ENCODE assay signal across 14 mouse cellular contexts in genomic region chr14:103434218-103434617, GRCm38 (mm10).
DNase-seq lines count a peak whose midpoint lies in the region; ATAC-seq lines count a peak whose summit lies in the region.
"Had no signal": no experiment of that assay in that cellular context is flagged by ENCODE, and none has a peak within 500 bp of the region (broad histone marks: within the 10 kb centered on the region; RNA-seq: fewer than 3 reads in every experiment).

No protein-coding gene starts in this region.

- peak; percentile 31 for DNase-seq in adrenal gland, postnatal 10 days
- no peak for DNase-seq in adrenal gland, adult 8-10 months
- peak; percentile 14 for DNase-seq in heart, postnatal 4 days
- no peak for DNase-seq in heart, postnatal 36 days
- peak; percentile 5 for DNase-seq in 3T3-L1 (ENCODE audit: low read depth, low spot score)
- DNase-seq in gastrocnemius, postnatal 10 days, result peak; percentile 31
- no peak for DNase-seq in yolk sac, embryonic 10.5 days (ENCODE audit: low spot score)
- DNase-seq: cerebellum, postnatal 36 days; lung, adult 2 months; lung, postnatal 4 days; retina, postnatal 1 day had no signal

- intact Hi-C loops in heart, postnatal 36 days (cut with DNase I), result no loop called here

- no peak for ATAC-seq in frontal cortex, adult (ENCODE audit: low TSS enrichment)
- ATAC-seq: intestine, embryonic 15.5 days; Patski had no signal

Comparison
In these comparisons a context has a peak if more than half of its experiments do, and no peak if none do; other contexts are left out.
1. DNase-seq: peak in adrenal gland, postnatal 10 days (single experiment), heart, postnatal 4 days (single experiment), 3T3-L1 (single experiment) and gastrocnemius, postnatal 10 days (single experiment); none in adrenal gland, adult 8-10 months (single experiment), heart, postnatal 36 days (0 of 2) and yolk sac, embryonic 10.5 days (single experiment).